Mouse (Mus musculus) stomach, postnatal 0 days (tissue): ENCODE measurements at regions not wholly inside any gene's neighbourhood (a gene's known extent, or its start where the extent isn't known, plus 50 kb on each side); places are given as distances from the start of the nearest gene placed in this dataset.
A peak's percentile ranks its signal among the peaks of the same experiment; 100 is the strongest.

Experiments
- ATAC-seq: fragments of 200-750 bp; cut with Nextera tagmentation; 2 replicates; pipeline ENCODE4 v1.8.0; 2017; ENCODE audit not compliant: low FRiP score, low TSS enrichment
- DNase-seq: peaks from one replicate; pipeline ENCODE4 v3.0.0-alpha.2; 2016; ENCODE audit warnings: low spot score
- H3K27ac ChIP-seq: fragments of 300-500 bp; sonication (generic); replicated peaks from 2 replicates; pipeline ENCODE4 v1.5.1; 2014; ENCODE audit warnings: mild to moderate bottlenecking, control low read depth
- H3K27me3 ChIP-seq: fragments of 300-500 bp; sonication (generic); 2 replicates; pipeline ENCODE4 v1.6.1; 2014; ENCODE audit warnings: low read length; ENCODE audit not compliant: control insufficient read depth, insufficient read depth
- H3K36me3 ChIP-seq: fragments of 300-500 bp; sonication (generic); 2 replicates; pipeline ENCODE4 v1.6.1; 2014; ENCODE audit warnings: low read length, mixed read lengths; ENCODE audit not compliant: control insufficient read depth, insufficient read depth
- H3K4me1 ChIP-seq: fragments of 300-500 bp; sonication (generic); replicated peaks from 2 replicates; pipeline ENCODE4 v1.6.1; 2014; ENCODE audit warnings: antibody characterized with exemption; ENCODE audit not compliant: control insufficient read depth, insufficient read depth
- H3K4me2 ChIP-seq: fragments of 300-500 bp; sonication (generic); replicated peaks from 2 replicates; pipeline ENCODE4 v1.6.1; 2014; ENCODE audit warnings: low read depth, mild to moderate bottlenecking, control low read depth, moderate library complexity
- H3K4me3 ChIP-seq: fragments of 300-500 bp; sonication (generic); 2 replicates; pipeline ENCODE4 v1.5.1; 2014; ENCODE audit warnings: low read depth, low read length, control low read depth
- H3K9ac ChIP-seq: fragments of 300-500 bp; sonication (generic); 2 replicates; pipeline ENCODE4 v1.6.1; 2014; ENCODE audit warnings: mild to moderate bottlenecking, low read length, control low read depth, mixed read lengths
- H3K9me3 ChIP-seq: fragments of 300-500 bp; sonication (generic); 2 replicates; pipeline ENCODE4 v1.6.1; 2016; ENCODE audit warnings: low read length; ENCODE audit not compliant: control insufficient read depth
- CTCF ChIP-seq: IDR thresholded peaks from 2 replicates; pipeline ENCODE4 v1.5.1; 2016; ENCODE audit warnings: antibody characterized with exemption, low read depth, mild to moderate bottlenecking, moderate library complexity
- EP300 ChIP-seq: optimal IDR thresholded peaks from 2 replicates; pipeline ENCODE3; 2016; ENCODE audit warnings: antibody characterized with exemption
- WGBS: fragments of 180-500 bp; shearing (Covaris S2); extraction: QIAGEN DNeasy Blood & Tissue Kit; methylation state at CpG from one replicate; pipeline ENCODE4 v1.1.7; 2014; 5-methylcytosine and 5-hydroxymethylcytosine counted together

DNA sequence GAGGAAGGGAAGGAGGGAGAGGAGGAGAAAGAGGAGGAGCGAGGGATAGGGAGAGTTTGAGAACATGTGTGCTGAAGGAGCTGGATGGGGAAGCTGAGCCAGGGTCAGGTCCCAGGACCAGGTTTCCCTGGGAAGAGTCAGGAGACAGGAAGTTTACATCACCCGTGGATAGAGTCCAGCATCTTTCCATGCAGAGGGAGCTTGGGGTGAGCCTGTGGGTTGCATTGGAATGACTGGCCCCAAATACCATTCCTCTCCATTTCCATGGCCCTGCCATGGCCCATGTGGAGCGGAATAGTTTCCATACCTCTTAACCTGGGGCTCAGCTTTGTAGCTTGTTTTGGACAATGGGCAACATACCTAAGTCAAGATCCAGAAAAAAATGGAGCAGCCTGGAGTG, 474.8 kb downstream of the Rps24 start:
- H3K27ac ChIP-seq = no peak overlapping the region
- WGBS = 67% methylated on average over 3 of the region's 3 CpGs
- no peaks in the 10 kb centered on the region for H3K9me3 ChIP-seq
- no peak for ATAC-seq
- no peak overlapping the region for H3K9ac ChIP-seq
- H3K4me2 ChIP-seq = no peak overlapping the region
- no peaks in the 10 kb centered on the region for H3K36me3 ChIP-seq
- no peak for DNase-seq
- H3K4me1 ChIP-seq = no peaks in the 10 kb centered on the region
- H3K27me3 ChIP-seq = no peaks in the 10 kb centered on the region
- H3K4me3 ChIP-seq = no peak overlapping the region
- no peak for TF ChIP-seq CTCF
- no peak for TF ChIP-seq EP300

DNA sequence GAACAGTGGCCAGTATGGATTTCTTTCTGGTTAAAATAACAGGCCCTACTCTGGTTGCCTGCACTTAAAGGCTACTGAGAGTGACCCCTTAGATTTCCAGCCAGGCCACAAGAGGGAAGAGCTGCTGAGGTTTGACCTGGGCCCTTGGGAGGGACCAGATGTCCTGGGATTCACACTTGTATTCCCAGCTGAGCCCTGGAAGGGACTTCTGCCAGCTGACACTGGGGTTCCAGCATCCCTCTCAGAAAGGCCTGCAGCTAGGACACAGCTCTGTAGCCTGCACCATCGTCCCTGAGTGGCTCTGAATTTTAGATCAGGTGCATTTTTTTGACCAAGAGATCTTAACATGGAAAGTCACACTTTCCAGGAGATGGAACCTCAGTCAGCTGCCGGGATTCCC, 482.7 kb downstream of the Rps24 start:
- H3K27ac ChIP-seq = no peak overlapping the region
- no peaks in the 10 kb centered on the region for H3K4me1 ChIP-seq
- no peak overlapping the region for H3K4me3 ChIP-seq
- TF ChIP-seq EP300 = no peak
- TF ChIP-seq CTCF = no peak
- DNase-seq = no peak
- H3K4me2 ChIP-seq = no peak overlapping the region
- 53% methylated on average over 2 of the region's 2 CpGs for WGBS
- H3K9me3 ChIP-seq = no peaks in the 10 kb centered on the region
- ATAC-seq = no peak
- H3K36me3 ChIP-seq = no peaks in the 10 kb centered on the region
- H3K27me3 ChIP-seq = no peaks in the 10 kb centered on the region
- H3K9ac ChIP-seq = no peak overlapping the region

DNA sequence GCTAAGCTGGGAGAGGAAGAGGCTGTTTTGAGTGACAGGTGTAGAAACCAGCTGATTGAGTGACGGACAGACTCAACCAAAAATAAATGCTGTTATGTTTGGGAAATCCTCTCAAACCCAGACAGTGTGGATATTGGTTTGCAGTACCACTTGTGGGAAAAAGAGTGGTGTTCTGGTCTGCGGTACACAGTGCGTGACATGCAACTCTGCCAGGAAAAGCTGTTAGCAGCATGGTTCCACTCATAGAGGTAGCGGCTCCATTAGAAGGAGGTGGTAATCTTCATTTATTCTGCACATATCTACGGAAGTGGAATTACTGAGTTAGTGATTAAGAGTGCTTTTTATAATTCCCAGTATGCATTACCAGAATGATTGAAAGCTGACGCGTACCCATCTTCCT, 485.4 kb downstream of the Rps24 start:
- H3K36me3 ChIP-seq = no peaks in the 10 kb centered on the region
- no peaks in the 10 kb centered on the region for H3K9me3 ChIP-seq
- ATAC-seq = no peak
- no peak overlapping the region for H3K4me2 ChIP-seq
- H3K4me3 ChIP-seq = no peak overlapping the region
- TF ChIP-seq CTCF = no peak
- H3K4me1 ChIP-seq = no peaks in the 10 kb centered on the region
- H3K9ac ChIP-seq = no peak overlapping the region
- H3K27me3 ChIP-seq = no peaks in the 10 kb centered on the region
- WGBS = 95% methylated on average over 7 of the region's 7 CpGs
- no peak for DNase-seq
- H3K27ac ChIP-seq = no peak overlapping the region

GRCm38 (mm10) chr14:24973039-24973438, 485.9 kb upstream of the Zmiz1 start:
- TF ChIP-seq CTCF = no peak
- TF ChIP-seq EP300 = no peak
- ATAC-seq = no peak

GRCm38 (mm10) chr14:24973591-24973990, 485.4 kb upstream of the Zmiz1 start:
- Histone ChIP-seq H3K9ac (no peak overlapping the region), H3K27ac (no peak overlapping the region), H3K36me3 (no peaks in the 10 kb centered on the region), H3K4me1 (no peaks in the 10 kb centered on the region), H3K9me3 (no peaks in the 10 kb centered on the region), H3K27me3 (no peaks in the 10 kb centered on the region), H3K4me3 (no peak overlapping the region), H3K4me2 (no peak overlapping the region)
- 42% methylated on average over 4 of the region's 4 CpGs for WGBS
- no peak for TF ChIP-seq CTCF
- no peak for TF ChIP-seq EP300
- ATAC-seq (no peak), DNase-seq (no peak)

More at GRCm38 (mm10) chr14:24973039-24973438, 485.9 kb upstream of the Zmiz1 start:
- no peaks in the 10 kb centered on the region for H3K36me3 ChIP-seq
- no peaks in the 10 kb centered on the region for H3K9me3 ChIP-seq
- H3K27ac ChIP-seq = no peak overlapping the region
- no peaks in the 10 kb centered on the region for H3K27me3 ChIP-seq
- 91% methylated on average over 4 of the region's 4 CpGs for WGBS
- no peak overlapping the region for H3K9ac ChIP-seq
- H3K4me1 ChIP-seq = no peaks in the 10 kb centered on the region
- H3K4me3 ChIP-seq = no peak overlapping the region
- no peak for DNase-seq
- no peak overlapping the region for H3K4me2 ChIP-seq

DNA sequence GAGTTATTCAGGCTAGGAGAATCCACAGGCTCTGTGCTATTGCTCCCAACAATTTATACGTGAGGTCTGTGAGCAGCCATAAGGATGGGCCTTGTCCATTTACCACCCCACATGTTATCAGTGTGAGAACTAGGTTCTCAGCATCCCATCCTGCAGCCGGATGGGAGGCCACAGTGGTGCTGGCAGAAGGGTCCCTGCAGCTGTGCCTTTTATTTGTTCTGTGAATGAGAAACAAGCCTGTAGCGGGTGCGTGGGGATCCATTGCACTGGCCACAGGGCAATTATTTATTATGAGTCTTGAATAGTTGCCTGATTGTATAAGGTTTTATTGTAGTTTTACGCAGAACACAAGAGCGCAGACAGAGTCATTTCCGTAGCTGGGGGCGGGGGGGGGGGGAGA, 476.5 kb upstream of the Zmiz1 start:
- H3K4me1 ChIP-seq = no peaks in the 10 kb centered on the region
- no peak overlapping the region for H3K4me3 ChIP-seq
- H3K27ac ChIP-seq = no peak overlapping the region
- no peak overlapping the region for H3K9ac ChIP-seq
- ATAC-seq (no peak), DNase-seq (no peak)
- H3K27me3 ChIP-seq = no peaks in the 10 kb centered on the region
- H3K36me3 ChIP-seq = no peaks in the 10 kb centered on the region
- WGBS = 90% methylated on average over 8 of the region's 8 CpGs
- H3K4me2 ChIP-seq = no peak overlapping the region
- TF ChIP-seq CTCF (no peak), EP300 (no peak)
- no peaks in the 10 kb centered on the region for H3K9me3 ChIP-seq

DNA sequence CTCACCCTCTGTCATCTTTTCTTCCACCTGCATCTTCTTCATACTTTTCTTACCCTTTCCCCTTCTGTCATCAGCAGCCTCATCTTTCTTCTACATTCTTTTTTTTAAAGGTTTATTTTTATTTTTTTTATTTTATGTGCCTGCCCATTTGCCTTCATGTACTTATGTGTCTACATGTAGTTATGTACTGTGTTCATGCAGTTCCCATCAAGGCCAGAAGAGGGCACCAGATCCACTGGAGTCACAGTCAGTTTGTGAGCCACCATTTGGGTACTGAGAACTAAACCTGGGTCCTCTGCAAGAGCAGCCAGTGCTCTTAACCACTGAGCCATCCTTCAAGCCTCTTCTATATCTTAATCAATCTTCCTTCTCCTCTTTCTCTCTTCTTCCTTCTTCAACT, 475.7 kb upstream of the Zmiz1 start:
- peak; percentile 23 for DNase-seq
- no peak overlapping the region for H3K4me2 ChIP-seq

More for the DNA sequence above, 475.7 kb upstream of the Zmiz1 start:
- no peak overlapping the region for H3K9ac ChIP-seq
- no peak for ATAC-seq
- H3K36me3 ChIP-seq = no peaks in the 10 kb centered on the region
- no peak overlapping the region for H3K4me3 ChIP-seq
- H3K9me3 ChIP-seq = no peaks in the 10 kb centered on the region
- H3K27me3 ChIP-seq = no peaks in the 10 kb centered on the region
- H3K4me1 ChIP-seq = no peaks in the 10 kb centered on the region
- TF ChIP-seq EP300 = no peak
- peak; percentile 65 for TF ChIP-seq CTCF
- H3K27ac ChIP-seq = no peak overlapping the region
